Mouse (Mus musculus): Measurements from ENCODE around the gene Ktn1. TPM values are rescaled to one million over a fixed set of nuclear protein-coding genes. Genes with fewer than 3 reads are reported as not detected.

The Ktn1 gene
- polyA plus RNA-seq, 1 experiment: 4.5 TPM

GRCm38 (mm10) chr14:47753561-47753960 is 105.3 kb downstream of the Ktn1 start:
- TF ChIP-seq POLR2A (IDR thresholded peaks at IDR 0.05; ENCODE audit: low read depth, low read length) (no peak), CTCF (conservative IDR thresholded peaks at IDR 0.05; ENCODE audit: insufficient read depth, insufficient read length, low read depth, low read length) (no peak)
- Histone ChIP-seq H3K36me3 (ENCODE audit: control insufficient read depth, insufficient read depth, low read length) (no peaks in the 10 kb centered on the region), H3K27me3 (replicated peaks; ENCODE audit: control insufficient read depth, insufficient read depth, low read length) (no peaks in the 10 kb centered on the region), H3K4me3 (ENCODE audit: insufficient read depth, low read depth, low read length) (no peak overlapping the region), H3K27ac (ENCODE audit: insufficient read depth, low read depth, low read length) (no peak overlapping the region), H3K4me1 (ENCODE audit: control insufficient read depth, insufficient read depth, low read length) (no peaks in the 10 kb centered on the region)
- DNase-seq: no peak
- 49% methylated on average over 3 of the region's 3 CpGs for WGBS

- WGBS: 82% methylated on average over 4 of the region's 4 CpGs
- no peaks in the 10 kb centered on the region for H3K27me3 ChIP-seq (replicated peaks; ENCODE audit: control insufficient read depth, insufficient read depth, low read length)
- H3K27ac ChIP-seq (ENCODE audit: insufficient read depth, low read depth, low read length): no peak overlapping the region
- no peak for DNase-seq
- no peaks in the 10 kb centered on the region for H3K36me3 ChIP-seq (ENCODE audit: control insufficient read depth, insufficient read depth, low read length)
- no peaks in the 10 kb centered on the region for H3K4me1 ChIP-seq (ENCODE audit: control insufficient read depth, insufficient read depth, low read length)
- TF ChIP-seq POLR2A (IDR thresholded peaks at IDR 0.05; ENCODE audit: low read depth, low read length) (no peak), CTCF (conservative IDR thresholded peaks at IDR 0.05; ENCODE audit: insufficient read depth, insufficient read length, low read depth, low read length) (no peak)
- H3K4me3 ChIP-seq (ENCODE audit: insufficient read depth, low read depth, low read length): no peak overlapping the region
Measured at GRCm38 (mm10) chr14:47754253-47754897, 106.1 kb downstream of the Ktn1 start.

GRCm38 (mm10) chr14:47756411-47757065 is 108.3 kb downstream of the Ktn1 start:
- H3K27me3 ChIP-seq (replicated peaks; ENCODE audit: control insufficient read depth, insufficient read depth, low read length): no peaks in the 10 kb centered on the region
- no peak overlapping the region for H3K4me3 ChIP-seq (ENCODE audit: insufficient read depth, low read depth, low read length)
- no peaks in the 10 kb centered on the region for H3K36me3 ChIP-seq (ENCODE audit: control insufficient read depth, insufficient read depth, low read length)
- TF ChIP-seq POLR2A (IDR thresholded peaks at IDR 0.05; ENCODE audit: low read depth, low read length) (no peak), CTCF (conservative IDR thresholded peaks at IDR 0.05; ENCODE audit: insufficient read depth, insufficient read length, low read depth, low read length) (no peak)
- H3K4me1 ChIP-seq (ENCODE audit: control insufficient read depth, insufficient read depth, low read length): no peaks in the 10 kb centered on the region
- DNase-seq: peak; percentile 27
- no peak overlapping the region for H3K27ac ChIP-seq (ENCODE audit: insufficient read depth, low read depth, low read length)
- 80% methylated on average over 9 of the region's 9 CpGs for WGBS

GRCm38 (mm10) chr14:47765192-47765591 is 116.9 kb downstream of the Ktn1 start:
- 61% methylated on average over 6 of the region's 6 CpGs for WGBS
- no peak overlapping the region for H3K27ac ChIP-seq (ENCODE audit: insufficient read depth, low read depth, low read length)
- no peak for TF ChIP-seq CTCF (conservative IDR thresholded peaks at IDR 0.05; ENCODE audit: insufficient read depth, insufficient read length, low read depth, low read length)
- TF ChIP-seq POLR2A (IDR thresholded peaks at IDR 0.05; ENCODE audit: low read depth, low read length): no peak

GRCm38 (mm10) chr14:47765796-47766195 is 117.5 kb downstream of the Ktn1 start:
- Histone ChIP-seq H3K36me3 (ENCODE audit: control insufficient read depth, insufficient read depth, low read length) (no peaks in the 10 kb centered on the region), H3K4me1 (ENCODE audit: control insufficient read depth, insufficient read depth, low read length) (no peaks in the 10 kb centered on the region), H3K27me3 (replicated peaks; ENCODE audit: control insufficient read depth, insufficient read depth, low read length) (no peaks in the 10 kb centered on the region), H3K4me3 (ENCODE audit: insufficient read depth, low read depth, low read length) (no peak overlapping the region), H3K27ac (ENCODE audit: insufficient read depth, low read depth, low read length) (no peak overlapping the region)
- TF ChIP-seq CTCF (conservative IDR thresholded peaks at IDR 0.05; ENCODE audit: insufficient read depth, insufficient read length, low read depth, low read length): no peak
- TF ChIP-seq POLR2A (IDR thresholded peaks at IDR 0.05; ENCODE audit: low read depth, low read length): no peak
- 71% methylated on average over 3 of the region's 3 CpGs for WGBS
- no peak for DNase-seq

More at GRCm38 (mm10) chr14:47765192-47765591, 116.9 kb downstream of the Ktn1 start:
- H3K36me3 ChIP-seq (ENCODE audit: control insufficient read depth, insufficient read depth, low read length): no peaks in the 10 kb centered on the region
- no peaks in the 10 kb centered on the region for H3K27me3 ChIP-seq (replicated peaks; ENCODE audit: control insufficient read depth, insufficient read depth, low read length)
- DNase-seq: no peak
- no peak overlapping the region for H3K4me3 ChIP-seq (ENCODE audit: insufficient read depth, low read depth, low read length)
- no peaks in the 10 kb centered on the region for H3K4me1 ChIP-seq (ENCODE audit: control insufficient read depth, insufficient read depth, low read length)

GRCm38 (mm10) chr14:47766373-47766772 is 118.1 kb downstream of the Ktn1 start:
- no peak for DNase-seq
- no peaks in the 10 kb centered on the region for H3K36me3 ChIP-seq (ENCODE audit: control insufficient read depth, insufficient read depth, low read length)
- TF ChIP-seq POLR2A (IDR thresholded peaks at IDR 0.05; ENCODE audit: low read depth, low read length): no peak
- TF ChIP-seq CTCF (conservative IDR thresholded peaks at IDR 0.05; ENCODE audit: insufficient read depth, insufficient read length, low read depth, low read length): no peak
- H3K4me1 ChIP-seq (ENCODE audit: control insufficient read depth, insufficient read depth, low read length): no peaks in the 10 kb centered on the region
- H3K27ac ChIP-seq (ENCODE audit: insufficient read depth, low read depth, low read length): no peak overlapping the region
- no peak overlapping the region for H3K4me3 ChIP-seq (ENCODE audit: insufficient read depth, low read depth, low read length)
- 54% methylated on average over 2 of the region's 2 CpGs for WGBS
- H3K27me3 ChIP-seq (replicated peaks; ENCODE audit: control insufficient read depth, insufficient read depth, low read length): no peaks in the 10 kb centered on the region

GRCm38 (mm10) chr14:47771496-47771895 is 123.2 kb downstream of the Ktn1 start:
- Histone ChIP-seq H3K27ac (ENCODE audit: insufficient read depth, low read depth, low read length) (no peak overlapping the region), H3K4me3 (ENCODE audit: insufficient read depth, low read depth, low read length) (no peak overlapping the region), H3K36me3 (ENCODE audit: control insufficient read depth, insufficient read depth, low read length) (no peaks in the 10 kb centered on the region), H3K4me1 (ENCODE audit: control insufficient read depth, insufficient read depth, low read length) (no peaks in the 10 kb centered on the region), H3K27me3 (replicated peaks; ENCODE audit: control insufficient read depth, insufficient read depth, low read length) (no peaks in the 10 kb centered on the region)
- WGBS: 76% methylated on average over 4 of the region's 4 CpGs
- no peak for DNase-seq
- TF ChIP-seq POLR2A (IDR thresholded peaks at IDR 0.05; ENCODE audit: low read depth, low read length) (no peak), CTCF (conservative IDR thresholded peaks at IDR 0.05; ENCODE audit: insufficient read depth, insufficient read length, low read depth, low read length) (no peak)

Data from kidney, adult 2 months (tissue).